Mouse (Mus musculus) large intestine, adult 2 months (tissue): Measurements from ENCODE around the gene Meig1. TPM values are rescaled to one million over a fixed set of nuclear protein-coding genes. Genes with fewer than 3 reads are reported as not detected.

Experiments used
- DNase-seq: peaks from one replicate; pipeline ENCODE4 v3.0.0-alpha.2; 2012; ENCODE audit warnings: low read depth, low spot score
- WGBS: fragments of 180-500 bp; shearing (Covaris S2); methylation state at CpG from one replicate; pipeline ENCODE4 v1.1.7; 2018; 5-methylcytosine and 5-hydroxymethylcytosine counted together
- polyA plus RNA-seq: library from polyadenylated mRNA; depleted of rRNA; stranded (reverse); fragments of >200 nt; gene quantifications from 2 replicates; pipeline ENCODE4 v1.2.3, GENCODE M21; 2012; rRNA removed

Meig1 gene
- polyA plus RNA-seq, 1 experiment, result not detected

GRCm38 (mm10) chr2:3365127-3365526, 57.3 kb downstream of the Meig1 start:
- DNase-seq, result no peak
- 59% methylated on average over 4 of the region's 4 CpGs for WGBS

- 85% methylated on average over 3 of the region's 3 CpGs for WGBS
- DNase-seq, result no peak
Observed at GRCm38 (mm10) chr2:3361067-3361466, 61.4 kb downstream of the Meig1 start.

Other genes starting within 250 kb of the Meig1 start
- 3.8 and 4.2 TPM in 2 replicates for gene Nmt2, start 138.4 kb downstream of the Meig1 start, polyA plus RNA-seq
- 4.8 and 6.9 TPM in 2 replicates for gene Rpp38, start 90.0 kb downstream of the Meig1 start, polyA plus RNA-seq
- gene Acbd7, start 86.5 kb downstream of the Meig1 start, polyA plus RNA-seq, result 0.27 TPM in 1 of 2 replicates, not detected in the other
- not detected in 2 replicates for gene Olah, start 25.4 kb downstream of the Meig1 start, polyA plus RNA-seq
- gene Dclre1c, start 1.5 kb upstream of the Meig1 start, polyA plus RNA-seq, result 2.6 and 4.9 TPM in 2 replicates
- 1.3 TPM in 2 replicates for gene Suv39h2, start 52.4 kb upstream of the Meig1 start, polyA plus RNA-seq
- 1.1 and 1.5 TPM in 2 replicates for gene Gm45902, start 90.1 kb upstream of the Meig1 start, polyA plus RNA-seq
- 28.7 and 31.3 TPM in 2 replicates for gene Hspa14, start 90.2 kb upstream of the Meig1 start, polyA plus RNA-seq
- 0.29 and 0.36 TPM in 2 replicates for gene Cdnf, start 90.4 kb upstream of the Meig1 start, polyA plus RNA-seq
- 27.6 and 30.6 TPM in 2 replicates for gene Fam107b, start 147.8 kb upstream of the Meig1 start, polyA plus RNA-seq